Mouse (Mus musculus) left cerebral cortex, postnatal 4 days (tissue): Measurements from ENCODE around the gene Plcd1. TPM values are rescaled to one million over a fixed set of nuclear protein-coding genes. Genes with fewer than 3 reads are reported as not detected.

Experiments
- DNase-seq: peaks from one replicate; pipeline ENCODE4 v3.0.0-alpha.2; 2022
- intact Hi-C: fragments of 180-260 bp; cut with DNase I; formaldehyde crosslinking; loops from one replicate; pipeline ENCODE4 v1.15.1; 2025
- microRNA-seq: library from miRNA; unstranded; fragments of <30 nt; microRNA quantifications from one replicate; pipeline ENCODE4 v1.2.0, GENCODE M21; 2022
- total RNA-seq, 2 experiments: library from RNA; stranded (reverse); gene quantifications; 2 replicates each; pipeline ENCODE4 v1.2.3; 2021

Gene Plcd1
- total RNA-seq, 2 experiments from 2014 or later = 16.3 to 17.3 TPM

GRCm38 (mm10) chr9:119028226-119029195, 64.8 kb downstream of the Plcd1 start:
- intact Hi-C loops = no loop called here
- no peak for DNase-seq

GRCm38 (mm10) chr9:119027337-119027736, 66.0 kb downstream of the Plcd1 start:
- no peak for DNase-seq
- intact Hi-C loops = no loop called here

GRCm38 (mm10) chr9:119025832-119026331, 67.4 kb downstream of the Plcd1 start:
- intact Hi-C loops = no loop called here

GRCm38 (mm10) chr9:119025263-119025662, 68.0 kb downstream of the Plcd1 start:
- DNase-seq = no peak
- intact Hi-C loops = no loop called here

More at GRCm38 (mm10) chr9:119025832-119026331, 67.4 kb downstream of the Plcd1 start:
- DNase-seq = no peak

- no peak for DNase-seq
- intact Hi-C loops = no loop called here
These were observed 71.6 kb downstream of the Plcd1 start for GRCm38 (mm10) chr9:119021731-119022130.

Small RNA genes within 50 kb of the gene (microRNA-seq; reads per million reads assigned to microRNA genes)
- gene Mir26a-1 = 8.1 reads per million, percentile 21 among the genes with 10 or more reads in this experiment

Other genes with a start within 250 kb of the Plcd1 start
- gene Ctdspl, start 167.0 kb downstream of the Plcd1 start, total RNA-seq = 10 to 100 TPM; 18.3 to 19.6 TPM
- gene Vill, start 40.7 kb downstream of the Plcd1 start, total RNA-seq = 1 to 10 TPM; 1.2 to 2.4 TPM
- gene Dlec1, start 9.0 kb upstream of the Plcd1 start, total RNA-seq = 1 to 10 TPM in 1 of 2 experiments, under 1 TPM in 1; 0.82 to 2.6 TPM
- 1 to 10 TPM; 2.2 to 3.7 TPM for gene Acaa1b, start 63.6 kb upstream of the Plcd1 start, total RNA-seq
- gene Gm47289, start 65.7 kb upstream of the Plcd1 start, total RNA-seq = not detected
- not detected for gene Slc22a13, start 115.6 kb upstream of the Plcd1 start, total RNA-seq
- 10 to 100 TPM; 53.4 to 53.8 TPM for gene Oxsr1, start 228.9 kb upstream of the Plcd1 start, total RNA-seq
- 10 to 100 TPM; 58.3 to 73.2 TPM for gene Acaa1a, start 246.2 kb upstream of the Plcd1 start, total RNA-seq
- 1 to 10 TPM; 4.8 to 5.2 TPM for gene Myd88, start 247.9 kb upstream of the Plcd1 start, total RNA-seq